Mouse (Mus musculus): ENCODE measurements around the gene Fam205a4.
"Not testable (repeated sequence)": the region's sequence is repeated elsewhere in the genome, so short reads cannot be mapped to it uniquely, and the experiment has no call there.

Gene Fam205a4

DNA sequence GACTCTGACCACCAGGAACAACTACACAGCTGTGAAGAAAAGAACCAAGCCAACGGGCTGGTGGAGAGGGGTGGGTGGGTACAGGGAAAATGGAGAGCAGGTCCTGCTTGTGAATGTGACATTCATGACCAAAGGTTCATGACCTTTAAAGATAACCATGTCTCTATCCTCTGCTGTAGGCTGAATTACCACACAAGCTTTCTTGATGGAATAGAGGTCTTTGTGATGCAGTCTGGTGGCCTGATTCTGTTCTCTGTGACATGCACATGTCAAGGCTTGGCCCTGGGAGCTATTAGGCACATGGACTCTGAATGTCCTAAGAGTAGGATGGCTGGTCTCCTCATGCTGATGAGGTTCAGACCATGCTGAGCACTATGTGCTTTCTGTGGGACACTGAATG lies at the start of gene Fam205a4:
Fam205a4 (plus strand) TSS at position 301 of the 400 bp plus-strand sequence.
- not testable (repeated sequence) for DNase-seq (ENCODE audit: extremely low spot score, low spot score)

DNA sequence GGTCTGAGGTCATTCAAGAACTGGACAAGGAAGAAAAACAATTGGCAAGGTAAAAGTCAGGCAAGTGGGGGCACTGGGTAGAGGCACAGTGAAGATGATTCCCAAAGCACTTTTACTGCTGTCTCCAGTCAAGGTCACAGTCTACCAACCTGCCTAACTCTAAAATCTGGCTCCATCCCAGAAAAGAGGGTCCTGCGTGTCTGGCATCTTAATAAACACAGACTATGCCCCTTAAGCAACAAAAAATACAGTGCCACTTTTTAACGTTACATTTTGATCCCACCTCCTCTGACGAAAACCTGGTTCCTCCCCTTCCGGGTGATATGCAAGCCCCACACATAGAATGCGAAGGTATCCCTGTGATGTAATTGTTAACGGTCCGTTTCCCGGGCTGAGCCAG lies 24.6 kb upstream of the Fam205a4 start, which contains the start of gene Gm20878:
Gm20878 (plus strand) TSS at position 301 of the 400 bp plus-strand sequence.
- not testable (repeated sequence) for DNase-seq (ENCODE audit: extremely low spot score, low spot score)
